Mouse (Mus musculus) forebrain, embryonic 16.5 days (tissue): ENCODE measurements at regions not wholly inside any gene's neighbourhood (a gene's known extent, or its start where the extent isn't known, plus 50 kb on each side); places are given as distances from the start of the nearest gene placed in this dataset.
"Not testable (repeated sequence)": the region's sequence is repeated elsewhere in the genome, so short reads cannot be mapped to it uniquely, and the experiment has no call there.

Experiments used
- ATAC-seq: fragments of 200-750 bp; cut with Nextera tagmentation; 2 replicates; pipeline ENCODE4 v1.8.0; 2017; ENCODE audit warnings: mild to moderate bottlenecking, moderate library complexity
- H3K27ac ChIP-seq: fragments of 300-500 bp; sonication (generic); 2 replicates; pipeline ENCODE4 v1.5.1; 2014; ENCODE audit warnings: low read length, control low read depth
- H3K27me3 ChIP-seq: fragments of 300-500 bp; sonication (generic); replicated peaks from 2 replicates; pipeline ENCODE4 v1.6.1; 2014; ENCODE audit warnings: low read length; ENCODE audit not compliant: control insufficient read depth, insufficient read depth
- H3K36me3 ChIP-seq: fragments of 300-500 bp; sonication (generic); 2 replicates; pipeline ENCODE4 v1.6.1; 2014; ENCODE audit not compliant: control insufficient read depth, insufficient read depth
- H3K4me1 ChIP-seq: fragments of 300-500 bp; sonication (generic); replicated peaks from 2 replicates; pipeline ENCODE4 v1.6.1; 2014; ENCODE audit warnings: low read length; ENCODE audit not compliant: control insufficient read depth, insufficient read depth
- H3K4me2 ChIP-seq: fragments of 300-500 bp; sonication (generic); 2 replicates; pipeline ENCODE4 v1.6.1; 2014; ENCODE audit warnings: mild to moderate bottlenecking, low read length, control low read depth
- H3K4me3 ChIP-seq: fragments of 300-500 bp; sonication (generic); replicated peaks from 2 replicates; pipeline ENCODE4 v1.5.1; 2014; ENCODE audit warnings: mild to moderate bottlenecking, low read length, control low read depth
- H3K9ac ChIP-seq: fragments of 300-500 bp; sonication (generic); replicated peaks from 2 replicates; pipeline ENCODE4 v1.6.1; 2014; ENCODE audit warnings: low read depth, low read length, control low read depth
- H3K9me3 ChIP-seq: fragments of 300-500 bp; sonication (generic); 2 replicates; pipeline ENCODE4 v1.6.1; 2016; ENCODE audit warnings: low read length; ENCODE audit not compliant: control insufficient read depth
- WGBS: fragments of 180-500 bp; shearing (Covaris S2); extraction: QIAGEN DNeasy Blood & Tissue Kit; methylation state at CpG from one replicate; pipeline ENCODE4 v1.1.7; 2014; 5-methylcytosine and 5-hydroxymethylcytosine counted together

- no peak overlapping the region for H3K4me3 ChIP-seq
- 83% methylated on average over 3 of the region's 3 CpGs for WGBS
- no peaks in the 10 kb centered on the region for H3K36me3 ChIP-seq
- H3K27ac ChIP-seq, result no peak overlapping the region
- no peaks in the 10 kb centered on the region for H3K4me1 ChIP-seq
- H3K4me2 ChIP-seq, result no peak overlapping the region
- H3K27me3 ChIP-seq, result no peaks in the 10 kb centered on the region
- H3K9ac ChIP-seq, result no peak overlapping the region
- no peaks in the 10 kb centered on the region for H3K9me3 ChIP-seq
- no peak for ATAC-seq
Measured at GRCm38 (mm10) chr13:42000966-42001365, 50.9 kb upstream of the Hivep1 start.

- 45% methylated on average over 9 of the region's 9 CpGs for WGBS
- peak; percentile 45; the same call in 1 of the 2 replicates for ATAC-seq
- no peak overlapping the region for H3K4me3 ChIP-seq
- no peaks in the 10 kb centered on the region for H3K36me3 ChIP-seq
- no peaks in the 10 kb centered on the region for H3K4me1 ChIP-seq
- H3K4me2 ChIP-seq, result no peak overlapping the region
- H3K9me3 ChIP-seq, result no peaks in the 10 kb centered on the region
- no peak overlapping the region for H3K9ac ChIP-seq
- H3K27me3 ChIP-seq, result no peaks in the 10 kb centered on the region
- no peak overlapping the region for H3K27ac ChIP-seq
Measured at GRCm38 (mm10) chr13:41997883-41998282, 53.9 kb upstream of the Hivep1 start.

- Histone ChIP-seq H3K9ac (no peak overlapping the region), H3K36me3 (no peaks in the 10 kb centered on the region), H3K4me1 (no peaks in the 10 kb centered on the region), H3K27ac (no peak overlapping the region), H3K27me3 (no peaks in the 10 kb centered on the region), H3K4me3 (no peak overlapping the region), H3K4me2 (no peak overlapping the region), H3K9me3 (no peaks in the 10 kb centered on the region)
- 84% methylated on average over 3 of the region's 3 CpGs for WGBS
- ATAC-seq, result no peak
Measured at GRCm38 (mm10) chr13:41994126-41994525, 57.7 kb upstream of the Hivep1 start.

- Histone ChIP-seq H3K9me3 (no peaks in the 10 kb centered on the region), H3K27me3 (no peaks in the 10 kb centered on the region), H3K27ac (no peak overlapping the region), H3K4me2 (no peak overlapping the region), H3K4me3 (no peak overlapping the region), H3K36me3 (no peaks in the 10 kb centered on the region), H3K4me1 (no peaks in the 10 kb centered on the region), H3K9ac (no peak overlapping the region)
- WGBS, result 79% methylated on average over 3 of the region's 3 CpGs
- ATAC-seq, result no peak
Measured at GRCm38 (mm10) chr13:41975918-41976317, 75.9 kb upstream of the Hivep1 start.

GRCm38 (mm10) chr13:41962915-41963314 is 88.9 kb upstream of the Hivep1 start:
- Histone ChIP-seq H3K9me3 (no peaks in the 10 kb centered on the region), H3K4me2 (no peak overlapping the region), H3K27me3 (no peaks in the 10 kb centered on the region), H3K4me1 (no peaks in the 10 kb centered on the region), H3K4me3 (no peak overlapping the region), H3K36me3 (no peaks in the 10 kb centered on the region), H3K27ac (no peak overlapping the region), H3K9ac (no peak overlapping the region)
- no peak for ATAC-seq
- WGBS, result 75% methylated on average over 3 of the region's 3 CpGs

GRCm38 (mm10) chr13:41960960-41961359 is 90.9 kb upstream of the Hivep1 start:
- not testable (repeated sequence) for H3K27me3 ChIP-seq, H3K4me1 ChIP-seq, H3K9ac ChIP-seq, H3K9me3 ChIP-seq, ATAC-seq, H3K4me3 ChIP-seq, H3K4me2 ChIP-seq, H3K27ac ChIP-seq, H3K36me3 ChIP-seq
- WGBS, result 91% methylated on average over 3 of the region's 3 CpGs

- Histone ChIP-seq H3K9me3 (no peaks in the 10 kb centered on the region), H3K27me3 (no peaks in the 10 kb centered on the region), H3K4me2 (no peak overlapping the region), H3K27ac (no peak overlapping the region), H3K4me3 (no peak overlapping the region), H3K9ac (no peak overlapping the region), H3K4me1 (no peaks in the 10 kb centered on the region), H3K36me3 (no peaks in the 10 kb centered on the region)
- no peak for ATAC-seq
- WGBS, result 80% methylated on average over 4 of the region's 4 CpGs
Measured at GRCm38 (mm10) chr13:41957932-41958331, 93.9 kb upstream of the Hivep1 start.

GRCm38 (mm10) chr13:41955884-41956283 is 95.9 kb upstream of the Hivep1 start:
- H3K9me3 ChIP-seq, result no peaks in the 10 kb centered on the region
- no peak overlapping the region for H3K4me2 ChIP-seq
- no peak overlapping the region for H3K27ac ChIP-seq
- ATAC-seq, result no peak
- H3K36me3 ChIP-seq, result no peaks in the 10 kb centered on the region
- no peaks in the 10 kb centered on the region for H3K27me3 ChIP-seq
- H3K4me1 ChIP-seq, result no peaks in the 10 kb centered on the region
- WGBS, result 91% methylated on average over 4 of the region's 4 CpGs
- no peak overlapping the region for H3K4me3 ChIP-seq
- H3K9ac ChIP-seq, result no peak overlapping the region

- H3K27me3 ChIP-seq, result no peaks in the 10 kb centered on the region
- H3K4me1 ChIP-seq, result no peaks in the 10 kb centered on the region
- WGBS, result 87% methylated on average over 3 of the region's 3 CpGs
- no peak for ATAC-seq
- no peaks in the 10 kb centered on the region for H3K9me3 ChIP-seq
- no peak overlapping the region for H3K27ac ChIP-seq
- no peak overlapping the region for H3K4me3 ChIP-seq
- H3K4me2 ChIP-seq, result no peak overlapping the region
- H3K9ac ChIP-seq, result no peak overlapping the region
- no peaks in the 10 kb centered on the region for H3K36me3 ChIP-seq
Measured at GRCm38 (mm10) chr13:41955198-41955597, 96.6 kb upstream of the Hivep1 start.

- H3K4me3 ChIP-seq, result no peak overlapping the region
- no peak for ATAC-seq
- no peaks in the 10 kb centered on the region for H3K9me3 ChIP-seq
Measured at GRCm38 (mm10) chr13:41952453-41952852, 99.4 kb upstream of the Hivep1 start.

More at GRCm38 (mm10) chr13:41952453-41952852, 99.4 kb upstream of the Hivep1 start:
- WGBS, result 59% methylated on average over 3 of the region's 3 CpGs
- Histone ChIP-seq H3K36me3 (no peaks in the 10 kb centered on the region), H3K9ac (no peak overlapping the region), H3K4me1 (no peaks in the 10 kb centered on the region), H3K27me3 (no peaks in the 10 kb centered on the region), H3K27ac (no peak overlapping the region), H3K4me2 (no peak overlapping the region)
